Mouse (Mus musculus) kidney, postnatal 10 days (tissue): Measurements from ENCODE around the gene Ly6g.
"Not testable (repeated sequence)": the region's sequence is repeated elsewhere in the genome, so short reads cannot be mapped to it uniquely, and the experiment has no call there.

Experiments
- DNase-seq: peaks from one replicate; pipeline ENCODE4 v3.0.0; 2021; ENCODE audit warnings: mixed read lengths

Ly6g gene

GRCm38 (mm10) chr15:75154940-75155339, at the start of gene Ly6g:
Gene Ly6g (plus strand): TSS chr15:75155240.
- DNase-seq = no peak

DNA sequence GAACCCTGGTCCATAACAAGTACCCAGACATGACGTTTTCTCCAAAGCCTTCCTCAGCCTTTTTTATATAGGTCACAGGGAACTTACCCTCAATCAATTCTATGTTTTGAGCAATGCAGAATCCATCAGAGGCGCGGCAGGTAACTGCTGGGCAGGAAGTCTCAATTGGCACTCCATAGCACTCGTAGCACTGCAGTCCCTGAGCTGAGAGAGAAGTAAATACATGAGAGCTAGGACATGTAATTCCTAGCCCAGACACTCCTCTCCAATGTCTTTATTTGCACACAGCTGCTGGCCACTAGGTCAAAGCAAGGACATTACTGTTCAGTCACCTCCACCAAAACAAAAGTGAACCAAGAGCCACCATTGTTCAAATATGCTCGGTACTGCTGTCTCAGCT, 44.6 kb upstream of the Ly6g start:
- DNase-seq = not testable (repeated sequence)

DNA sequence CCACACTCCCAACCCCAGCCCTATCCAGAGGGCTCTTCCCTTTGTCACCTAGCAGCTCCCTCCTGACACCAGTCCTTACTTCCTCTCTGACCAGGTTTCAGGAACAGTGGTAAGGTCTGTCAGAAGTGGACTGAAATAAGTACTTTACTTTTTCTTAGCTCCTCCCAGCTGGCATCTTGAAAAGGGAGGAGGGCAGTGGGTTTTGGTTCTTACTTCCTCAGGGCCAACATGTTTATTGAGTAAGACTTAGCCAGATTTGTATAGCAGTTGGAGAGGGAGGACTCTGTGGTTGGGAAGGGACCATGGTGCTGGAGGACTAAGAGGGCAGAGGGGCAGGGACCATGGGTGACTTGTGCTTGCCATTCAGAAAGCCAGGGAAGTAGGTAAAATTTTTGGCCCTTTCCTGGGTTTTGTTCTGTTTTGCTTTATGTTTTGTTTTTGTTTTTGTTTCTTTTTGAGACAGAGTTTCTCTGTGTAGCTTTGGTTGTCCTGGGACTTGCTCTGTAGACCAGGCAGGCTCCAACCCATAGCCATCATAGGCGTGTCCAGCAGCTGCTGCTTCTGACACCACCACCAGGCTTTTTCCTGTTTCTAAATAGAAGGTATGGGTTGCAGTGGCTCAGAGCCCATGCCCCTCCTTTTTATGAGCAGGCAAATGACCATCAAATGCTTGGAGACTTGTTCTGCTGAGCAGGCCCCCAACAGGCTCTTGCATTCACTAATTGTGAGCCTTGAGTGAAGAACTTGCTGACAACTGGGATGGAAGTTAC, 43.0 kb upstream of the Ly6g start, which contains the start of gene Ly6c2:
TSS of gene Ly6c2 (minus strand) at position 110 of the 770 bp plus-strand sequence.
- not testable (repeated sequence) for DNase-seq

DNA sequence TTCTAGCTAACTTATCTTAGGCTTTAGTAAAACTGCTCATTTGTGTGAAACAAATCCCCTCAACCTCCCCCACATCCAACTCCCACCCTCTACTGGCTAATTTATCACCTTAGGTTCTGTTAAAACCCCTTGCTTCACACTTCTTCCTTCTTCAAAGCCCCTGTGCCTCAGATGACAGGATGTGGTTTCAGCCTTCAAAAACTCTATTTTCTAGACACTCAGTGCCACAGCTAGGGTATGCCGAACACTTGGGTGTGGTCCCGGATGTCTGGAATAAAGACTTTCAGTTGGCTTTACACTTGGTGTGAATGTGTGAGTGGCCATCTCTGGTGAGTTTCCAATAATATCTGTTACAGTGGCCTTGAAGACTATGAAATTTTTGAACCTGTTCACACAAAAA, 38.5 kb upstream of the Ly6g start:
- no peak for DNase-seq

DNA sequence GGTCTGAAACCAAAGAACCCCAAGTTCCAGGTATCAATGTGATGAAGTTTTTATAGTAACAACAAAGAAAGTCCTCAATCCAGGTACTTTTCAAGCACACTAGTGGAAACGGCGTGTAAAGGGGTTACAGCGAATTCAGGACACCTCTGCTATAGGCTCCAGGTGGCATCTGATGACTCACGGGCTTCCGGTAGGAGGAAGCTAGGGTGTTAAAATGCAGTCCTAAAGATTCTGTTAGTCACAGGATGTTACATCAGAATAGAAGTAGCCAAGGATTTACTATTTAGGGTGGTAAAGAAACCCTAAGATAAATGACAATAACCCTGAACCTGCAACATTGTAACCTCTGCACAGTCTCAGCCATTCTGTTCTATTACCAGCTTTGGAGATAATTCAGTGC, 37.6 kb upstream of the Ly6g start:
- not testable (repeated sequence) for DNase-seq

GRCm38 (mm10) chr15:75118742-75119141, 36.3 kb upstream of the Ly6g start:
- DNase-seq = peak; percentile 54

GRCm38 (mm10) chr15:75120066-75120465, 35.0 kb upstream of the Ly6g start:
- DNase-seq = peak; percentile 17

DNA sequence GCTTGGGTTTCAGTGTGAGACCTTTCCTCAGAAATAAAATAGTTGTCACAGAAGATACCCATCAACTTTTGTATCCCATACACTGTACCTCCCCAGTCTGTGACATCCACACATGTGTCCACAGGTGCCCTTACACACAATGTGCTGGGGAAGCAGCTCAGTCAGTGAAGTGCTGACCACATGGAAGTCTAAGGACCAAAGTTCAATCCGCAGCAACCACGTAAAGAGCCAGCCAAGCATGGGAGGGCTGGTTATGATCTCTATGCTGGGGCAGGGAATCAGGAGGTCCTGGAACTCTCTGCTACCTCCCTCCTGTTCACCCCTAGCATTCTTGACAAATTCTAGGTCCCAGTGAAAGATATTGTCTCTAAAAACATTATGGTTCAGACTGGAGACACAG, 22.7 kb upstream of the Ly6g start:
- peak; percentile 7 for DNase-seq

- not testable (repeated sequence) for DNase-seq
Measured at GRCm38 (mm10) chr15:75135090-75135783, 19.8 kb upstream of the Ly6g start.

DNA sequence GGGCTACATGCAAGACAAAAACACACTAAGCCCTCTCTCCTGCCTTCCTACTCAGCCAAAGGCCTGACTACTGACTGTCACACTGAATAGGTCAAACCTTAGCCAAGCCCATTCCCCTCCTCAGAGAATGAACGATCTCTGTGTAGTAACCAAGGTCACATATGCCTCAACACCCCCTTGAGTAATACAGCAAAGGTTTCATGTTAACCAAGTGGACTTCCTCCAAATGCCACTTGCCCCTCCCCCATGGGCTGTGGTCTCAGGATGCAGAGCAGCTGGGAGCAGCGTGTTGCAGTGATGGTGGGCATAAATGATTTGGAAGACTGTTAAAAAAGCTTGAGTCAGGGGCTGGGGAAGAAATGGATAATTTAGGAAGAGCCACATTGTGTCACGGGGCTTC, 17.3 kb upstream of the Ly6g start:
- not testable (repeated sequence) for DNase-seq

DNA sequence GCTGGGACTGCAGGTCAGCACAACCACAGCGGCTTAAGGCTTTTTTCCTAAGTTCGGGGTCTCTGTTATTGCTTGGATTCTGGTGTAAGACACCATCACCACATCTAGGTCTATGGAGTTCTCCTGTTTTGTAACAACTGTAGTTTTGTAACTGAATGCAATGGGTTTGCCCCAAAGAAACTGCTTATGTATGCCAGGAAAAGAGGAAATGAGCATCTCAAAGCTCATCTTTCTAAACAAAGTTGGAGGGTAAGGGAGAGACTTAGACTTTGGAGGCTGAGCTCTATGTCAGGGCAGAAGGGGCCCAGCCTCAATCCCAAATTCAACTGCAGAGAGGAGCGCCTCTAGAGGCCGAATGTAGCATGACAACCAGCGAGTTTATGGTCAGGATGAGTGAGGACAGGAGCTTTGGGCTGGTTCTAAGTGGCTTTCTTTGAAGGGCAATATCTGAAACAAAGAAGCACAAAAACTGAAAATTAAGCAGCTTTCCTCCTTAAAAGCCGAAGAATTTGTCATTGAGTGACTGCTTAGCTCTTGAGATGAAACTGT, 13.2 kb upstream of the Ly6g start:
- peak; percentile 43 for DNase-seq

DNA sequence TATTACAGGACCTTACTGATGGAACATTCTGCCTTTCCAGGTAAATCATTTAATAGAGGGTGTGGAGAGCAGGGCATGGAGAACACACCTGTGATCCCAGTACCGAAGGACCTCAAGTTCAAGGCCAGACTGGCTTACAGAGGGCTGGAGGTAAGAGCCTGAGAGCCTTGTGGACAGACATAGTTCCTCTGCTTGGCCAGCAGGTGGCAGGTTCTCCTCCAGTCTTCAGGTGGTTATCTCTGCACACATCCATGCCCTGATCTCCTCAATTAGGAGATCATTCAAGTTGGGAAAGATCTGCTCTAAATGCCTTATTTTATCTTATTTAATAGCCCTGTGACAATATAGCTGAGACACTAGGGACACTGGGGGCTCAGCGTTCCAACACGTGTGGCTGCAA, 11.3 kb upstream of the Ly6g start:
- peak; percentile 14 for DNase-seq

- DNase-seq = no peak
Measured at GRCm38 (mm10) chr15:75153087-75153486, 2.0 kb upstream of the Ly6g start.

- DNase-seq = no peak
Measured at GRCm38 (mm10) chr15:75157646-75158045, 2.6 kb downstream of the Ly6g start.

GRCm38 (mm10) chr15:75175506-75175905, 20.5 kb downstream of the Ly6g start:
- peak; percentile 51 for DNase-seq

DNA sequence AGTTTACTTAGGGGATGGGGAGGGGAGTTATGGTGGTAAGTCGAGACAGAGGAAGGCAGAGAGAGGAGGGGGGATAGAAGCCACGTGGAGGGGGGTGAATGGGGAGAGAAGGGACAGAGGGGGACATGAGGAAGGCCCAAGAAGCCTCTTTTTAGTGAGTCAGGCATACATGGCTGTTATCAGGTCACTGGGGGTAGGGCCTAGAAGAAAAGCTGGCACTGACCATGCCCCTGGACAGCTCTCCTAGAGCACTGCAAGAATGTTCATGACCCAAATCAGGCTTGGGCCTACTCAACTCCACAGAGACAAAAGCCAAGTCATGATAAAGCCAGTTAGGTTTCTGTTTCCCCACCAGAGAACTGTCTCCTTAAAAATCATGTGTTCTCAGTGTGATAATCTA, 31.3 kb downstream of the Ly6g start:
- DNase-seq = no peak

DNA sequence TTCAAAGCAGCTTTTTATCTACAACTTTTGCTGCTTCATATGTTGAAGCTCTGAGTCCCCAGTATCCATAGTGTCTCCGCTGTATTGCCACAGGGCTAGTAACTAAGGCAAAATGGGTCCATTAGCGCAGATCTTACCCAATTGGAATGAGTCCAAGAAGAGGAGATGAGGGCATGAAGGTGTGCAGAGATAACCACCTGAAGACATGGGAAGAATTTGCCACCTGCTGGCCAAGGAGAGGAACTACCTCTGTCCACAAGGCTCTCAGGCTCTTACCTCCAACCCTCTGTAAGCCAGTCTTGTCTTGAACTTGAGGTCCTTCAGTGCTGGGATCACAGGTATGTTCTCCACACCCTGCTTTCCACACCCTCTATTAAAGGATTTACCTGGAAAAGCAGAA, 34.1 kb downstream of the Ly6g start:
- peak; percentile 7 for DNase-seq

DNA sequence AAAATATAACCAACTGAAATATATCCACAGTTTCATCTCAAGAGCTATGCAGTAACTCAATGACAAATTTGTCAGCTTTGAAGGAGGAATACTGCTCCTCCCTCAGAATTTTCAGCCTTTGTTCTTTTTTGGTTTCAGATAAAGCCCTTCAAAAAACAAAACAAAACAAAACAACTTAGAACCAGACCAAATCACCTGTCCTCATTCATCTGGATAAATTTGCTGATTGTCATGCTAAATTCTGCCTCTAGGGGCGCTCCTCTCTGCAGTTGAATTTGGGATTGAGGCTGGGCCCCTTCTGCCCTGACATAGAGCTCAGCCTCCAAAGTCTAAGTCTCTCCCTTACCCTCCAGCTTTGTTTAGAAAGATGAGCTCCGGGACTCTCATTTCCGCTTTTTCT, 35.5 kb downstream of the Ly6g start:
- DNase-seq = peak; percentile 25
